Mouse (Mus musculus): Measurements from ENCODE around the gene Trmt112.

- TF ChIP-seq POLR2A (IDR thresholded peaks at IDR 0.05; ENCODE audit: low read depth, low read length) (no peak), CTCF (IDR thresholded peaks at IDR 0.05; ENCODE audit: borderline replicate concordance, insufficient read depth, low read length) (no peak)
Measured at GRCm38 (mm10) chr19:6903031-6903430, 6.5 kb upstream of the Trmt112 start.

Data from embryonic fibroblast, embryonic 13.5 days (primary cell).